Mouse (Mus musculus): Measurements from ENCODE around the gene Olfr1459. TPM values are rescaled to one million over a fixed set of nuclear protein-coding genes. Genes with fewer than 3 reads are reported as not detected.

Olfr1459 gene
- polyA plus RNA-seq (2015; fragmentation: Nextera tagmentation; extraction: Ambion mirVana): not detected in 2 replicates

GRCm38 (mm10) chr19:13149449-13149848, at the start of gene Olfr1459:
Gene Olfr1459 (minus strand): TSS chr19:13149549.
- WGBS: 56% methylated on average over 1 of the region's 1 CpGs
- Histone ChIP-seq H3K9ac (no peak within 1 kb of the TSS), H3K4me3 (no peak within 1 kb of the TSS), H3K9me3 (replicated peaks) (no peaks in the 10 kb centered on the region), H3K27ac (no peak within 1 kb of the TSS), H3K36me3 (no peaks in the 10 kb centered on the region), H3K4me2 (no peak within 1 kb of the TSS), H3K27me3 (no peaks in the 10 kb centered on the region), H3K4me1 (replicated peaks) (no peaks in the 10 kb centered on the region)
- no peak for ATAC-seq (replicated peaks; ENCODE audit: insufficient number of reproducible peaks, insufficient read depth, low FRiP score, low read depth)

DNA sequence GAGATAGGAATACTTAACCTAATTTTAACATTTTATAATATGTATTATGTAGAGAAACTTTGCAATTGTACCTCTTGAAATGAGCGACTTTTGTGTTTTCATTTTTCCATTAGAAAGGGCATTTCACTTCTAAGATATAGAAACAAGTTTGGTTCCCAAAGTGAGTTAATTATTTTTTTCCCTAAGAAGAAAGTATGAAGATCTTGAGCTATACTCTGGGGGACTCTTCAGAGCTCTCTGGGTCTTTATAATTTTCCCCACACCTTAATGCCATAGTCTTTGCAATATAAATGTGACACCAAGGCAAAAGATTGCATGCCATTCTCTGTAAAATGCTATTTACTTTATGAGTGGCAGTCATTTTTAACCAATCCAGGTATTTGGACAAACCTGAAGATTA, 36.1 kb upstream of the Olfr1459 start, which contains the start of gene Olfr1462:
Gene Olfr1462 (plus strand): TSS at position 301 of the 400 bp plus-strand sequence.
- no peak for ATAC-seq (replicated peaks; ENCODE audit: insufficient number of reproducible peaks, insufficient read depth, low FRiP score, low read depth)
- WGBS: 74% methylated on average over 1 of the region's 1 CpGs
- no peak within 1 kb of the TSS for H3K4me3 ChIP-seq
- H3K36me3 ChIP-seq: no peaks in the 10 kb centered on the region
- H3K4me1 ChIP-seq (replicated peaks): no peaks in the 10 kb centered on the region
- H3K27ac ChIP-seq: no peak within 1 kb of the TSS
- no peak within 1 kb of the TSS for H3K9ac ChIP-seq
- H3K27me3 ChIP-seq: no peaks in the 10 kb centered on the region
- H3K9me3 ChIP-seq (replicated peaks): no peaks in the 10 kb centered on the region
- no peak within 1 kb of the TSS for H3K4me2 ChIP-seq

DNA sequence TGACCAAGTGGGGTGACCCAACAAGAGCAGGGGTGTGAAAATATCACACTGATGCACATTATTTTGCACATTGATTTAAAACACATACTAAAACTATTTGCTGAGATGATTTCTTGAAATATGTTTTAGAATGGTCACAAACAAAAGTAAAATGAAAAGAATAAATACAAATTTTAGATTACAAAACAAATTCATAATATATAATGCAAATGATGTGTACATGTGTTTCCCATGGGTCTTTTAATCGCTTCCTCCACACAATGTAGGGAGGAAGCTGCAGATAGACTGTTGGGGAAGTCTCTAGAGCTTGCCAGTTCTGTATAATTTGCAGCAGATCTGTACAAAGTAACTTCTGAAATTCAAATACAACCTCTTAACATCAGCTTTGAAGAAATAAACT, 13.4 kb upstream of the Olfr1459 start, which contains the start of gene Olfr1461:
Gene Olfr1461 (plus strand): TSS at position 301 of the 400 bp plus-strand sequence.
- Histone ChIP-seq H3K27ac (no peak within 1 kb of the TSS), H3K4me1 (replicated peaks) (no peaks in the 10 kb centered on the region), H3K4me2 (no peak within 1 kb of the TSS), H3K9ac (no peak within 1 kb of the TSS), H3K27me3 (no peaks in the 10 kb centered on the region), H3K4me3 (no peak within 1 kb of the TSS), H3K36me3 (no peaks in the 10 kb centered on the region), H3K9me3 (replicated peaks) (no peaks in the 10 kb centered on the region)
- WGBS: 49% methylated on average over 1 of the region's 1 CpGs
- no peak for ATAC-seq (replicated peaks; ENCODE audit: insufficient number of reproducible peaks, insufficient read depth, low FRiP score, low read depth)

- Histone ChIP-seq H3K4me3 (no peak within 1 kb of the TSS), H3K9ac (no peak within 1 kb of the TSS), H3K36me3 (no peaks in the 10 kb centered on the region), H3K4me2 (no peak within 1 kb of the TSS), H3K27me3 (no peaks in the 10 kb centered on the region), H3K9me3 (replicated peaks) (no peaks in the 10 kb centered on the region), H3K27ac (no peak within 1 kb of the TSS), H3K4me1 (replicated peaks) (no peaks in the 10 kb centered on the region)
- ATAC-seq (replicated peaks; ENCODE audit: insufficient number of reproducible peaks, insufficient read depth, low FRiP score, low read depth): no peak
- WGBS: 65% methylated on average over 3 of the region's 3 CpGs
Observed at GRCm38 (mm10) chr19:13106675-13107074, 42.7 kb downstream of the Olfr1459 start, which contains the start of gene Olfr1458. Gene Olfr1458 (minus strand): TSS chr19:13106775.

- Histone ChIP-seq H3K4me3 (no peak within 1 kb of the TSS), H3K4me2 (no peak within 1 kb of the TSS), H3K27me3 (no peaks in the 10 kb centered on the region), H3K27ac (no peak within 1 kb of the TSS), H3K36me3 (no peaks in the 10 kb centered on the region), H3K9me3 (replicated peaks) (no peaks in the 10 kb centered on the region; the same call in 1 of the 2 replicates), H3K4me1 (replicated peaks) (no peaks in the 10 kb centered on the region), H3K9ac (no peak within 1 kb of the TSS)
- 68% methylated on average over 2 of the region's 2 CpGs for WGBS
- ATAC-seq (replicated peaks; ENCODE audit: insufficient number of reproducible peaks, insufficient read depth, low FRiP score, low read depth): no peak
Observed at GRCm38 (mm10) chr19:13097791-13098190, 51.6 kb downstream of the Olfr1459 start, which contains the start of gene Olfr1457. Gene Olfr1457 (minus strand): TSS chr19:13097891.

GRCm38 (mm10) chr19:13093908-13094307, 55.4 kb downstream of the Olfr1459 start:
- Histone ChIP-seq H3K27ac (no peak overlapping the region), H3K36me3 (no peaks in the 10 kb centered on the region), H3K27me3 (no peaks in the 10 kb centered on the region), H3K9ac (no peak overlapping the region), H3K4me1 (replicated peaks) (no peaks in the 10 kb centered on the region), H3K4me2 (no peak overlapping the region), H3K4me3 (no peak overlapping the region), H3K9me3 (replicated peaks) (peaks cover 6% of the 10 kb centered on the region; the same call in 1 of the 2 replicates)
- no peak for ATAC-seq (replicated peaks; ENCODE audit: insufficient number of reproducible peaks, insufficient read depth, low FRiP score, low read depth)
- WGBS: 81% methylated on average over 1 of the region's 1 CpGs

Other genes with a start within 250 kb of the Olfr1459 start
- not detected in 2 replicates for gene Olfr1447, start 245.8 kb downstream of the Olfr1459 start, polyA plus RNA-seq (2015; fragmentation: Nextera tagmentation; extraction: Ambion mirVana)
- not detected in 2 replicates for gene Olfr1448, start 225.1 kb downstream of the Olfr1459 start, polyA plus RNA-seq (2015; fragmentation: Nextera tagmentation; extraction: Ambion mirVana)
- not detected in 2 replicates for gene Olfr1449, start 218.7 kb downstream of the Olfr1459 start, polyA plus RNA-seq (2015; fragmentation: Nextera tagmentation; extraction: Ambion mirVana)
- not detected in 2 replicates for gene Olfr1450, start 199.3 kb downstream of the Olfr1459 start, polyA plus RNA-seq (2015; fragmentation: Nextera tagmentation; extraction: Ambion mirVana)
- gene Olfr1451, start 154.5 kb downstream of the Olfr1459 start, polyA plus RNA-seq (2015; fragmentation: Nextera tagmentation; extraction: Ambion mirVana): not detected in 2 replicates
- gene Olfr1453, start 121.2 kb downstream of the Olfr1459 start, polyA plus RNA-seq (2015; fragmentation: Nextera tagmentation; extraction: Ambion mirVana): not detected in 2 replicates
- gene Olfr1454, start 88.9 kb downstream of the Olfr1459 start, polyA plus RNA-seq (2015; fragmentation: Nextera tagmentation; extraction: Ambion mirVana): not detected in 2 replicates
- not detected in 2 replicates for gene Olfr1457, start 51.7 kb downstream of the Olfr1459 start, polyA plus RNA-seq (2015; fragmentation: Nextera tagmentation; extraction: Ambion mirVana)
- gene Olfr1458, start 42.8 kb downstream of the Olfr1459 start, polyA plus RNA-seq (2015; fragmentation: Nextera tagmentation; extraction: Ambion mirVana): not detected in 2 replicates
- not detected in 2 replicates for gene Olfr1461, start 13.5 kb upstream of the Olfr1459 start, polyA plus RNA-seq (2015; fragmentation: Nextera tagmentation; extraction: Ambion mirVana)
- gene Olfr1462, start 36.2 kb upstream of the Olfr1459 start, polyA plus RNA-seq (2015; fragmentation: Nextera tagmentation; extraction: Ambion mirVana): not detected in 2 replicates
- not detected in 2 replicates for gene Olfr1463, start 81.8 kb upstream of the Olfr1459 start, polyA plus RNA-seq (2015; fragmentation: Nextera tagmentation; extraction: Ambion mirVana)
- not detected in 2 replicates for gene Olfr1465, start 166.0 kb upstream of the Olfr1459 start, polyA plus RNA-seq (2015; fragmentation: Nextera tagmentation; extraction: Ambion mirVana)
- gene Olfr1466, start 189.3 kb upstream of the Olfr1459 start, polyA plus RNA-seq (2015; fragmentation: Nextera tagmentation; extraction: Ambion mirVana): not detected in 2 replicates
- gene Olfr1467, start 212.7 kb upstream of the Olfr1459 start, polyA plus RNA-seq (2015; fragmentation: Nextera tagmentation; extraction: Ambion mirVana): not detected in 2 replicates